Mouse (Mus musculus) bone marrow macrophage, adult 2 months (primary cell): Measurements from ENCODE around the gene Efcc1.

Source experiments
- CTCF ChIP-seq: IDR thresholded peaks from 2 replicates; pipeline ENCODE4 v1.5.1; 2012; ENCODE audit warnings: low read depth, mild to moderate bottlenecking, low read length, moderate library complexity
- POLR2A ChIP-seq: IDR thresholded peaks from 2 replicates; pipeline ENCODE4 v1.6.1; 2012; ENCODE audit warnings: mild to moderate bottlenecking, low read depth, low read length, borderline replicate concordance

DNA sequence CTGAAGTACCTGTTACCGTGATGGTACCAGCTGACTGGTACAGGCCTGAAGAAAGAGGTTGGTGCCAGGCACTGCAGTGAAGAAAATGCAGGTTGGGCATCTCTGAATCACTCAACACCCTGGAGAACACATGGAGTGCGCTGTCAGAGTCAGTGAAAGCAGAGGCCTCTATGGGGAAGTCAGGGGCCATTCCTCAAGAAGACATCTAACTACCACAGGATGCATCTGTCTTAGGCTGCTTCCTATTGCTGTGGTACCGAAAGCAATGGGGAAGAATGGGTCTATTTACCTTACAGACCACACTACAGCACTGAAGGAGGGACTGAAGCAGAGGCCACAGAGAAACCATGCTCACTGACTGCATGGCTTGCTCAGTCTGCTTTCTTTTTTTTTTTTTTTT is 2.6 kb upstream of the Efcc1 start:
- TF ChIP-seq CTCF, result no peak
- TF ChIP-seq POLR2A, result no peak
